Mouse (Mus musculus) urinary bladder, adult 18-20 months (tissue): ENCODE measurements around the gene Morc2a.
"Not testable (repeated sequence)": the region's sequence is repeated elsewhere in the genome, so short reads cannot be mapped to it uniquely, and the experiment has no call there.

ENCODE experiments used
- DNase-seq, 2 experiments: peaks; one replicate each; pipeline ENCODE4 v3.0.0; 2022; ENCODE audit warnings: low spot score in 2 of 2, mixed read lengths in 2 of 2

Gene Morc2a

DNA sequence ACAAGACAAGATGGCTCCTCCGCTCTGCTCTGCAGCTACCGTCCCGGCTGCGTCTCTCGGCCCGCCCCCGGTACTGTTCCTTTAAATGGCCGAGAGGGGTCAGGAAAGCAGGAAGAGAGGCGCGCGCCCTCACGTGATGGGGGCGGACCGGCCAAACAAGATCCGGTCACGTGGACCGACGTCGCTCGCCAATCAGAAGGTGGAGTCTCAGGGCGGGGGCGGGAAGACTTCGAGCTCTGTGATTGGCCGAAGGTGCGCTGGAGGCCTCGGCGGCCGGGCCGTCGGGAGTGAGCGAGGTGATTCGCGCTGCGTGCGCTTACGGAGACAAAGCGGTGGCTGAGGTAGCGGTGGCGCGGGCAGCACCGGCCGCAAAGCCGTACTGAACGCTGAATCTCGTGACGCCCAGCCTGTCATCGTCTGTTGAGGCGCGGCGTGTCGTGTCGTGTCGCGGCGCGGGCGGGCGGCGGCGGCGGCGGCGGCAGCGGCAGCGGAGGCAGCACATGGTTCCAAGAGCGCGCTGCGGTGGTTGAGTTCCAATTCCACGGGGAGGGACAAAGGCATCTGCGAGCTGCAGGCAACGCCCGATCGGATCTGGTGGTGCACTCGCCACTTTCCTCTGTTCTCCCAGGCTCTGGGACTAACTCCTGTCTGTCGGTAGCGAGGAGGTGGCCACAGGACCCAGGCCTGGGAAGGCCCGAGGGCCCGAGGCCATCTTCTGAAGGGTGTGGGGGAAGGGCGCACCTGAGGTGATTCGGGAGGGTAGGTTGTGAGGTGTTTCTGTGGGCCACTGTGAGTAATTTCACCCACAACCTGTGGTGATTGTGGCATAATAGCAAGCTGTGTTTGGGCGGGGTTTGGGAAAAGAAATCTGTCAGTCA lies at the start of gene Morc2a:
Morc2a (plus strand) TSS at position 228 of the 878 bp plus-strand sequence.
- peak; percentile 89 to 95 for DNase-seq

DNA sequence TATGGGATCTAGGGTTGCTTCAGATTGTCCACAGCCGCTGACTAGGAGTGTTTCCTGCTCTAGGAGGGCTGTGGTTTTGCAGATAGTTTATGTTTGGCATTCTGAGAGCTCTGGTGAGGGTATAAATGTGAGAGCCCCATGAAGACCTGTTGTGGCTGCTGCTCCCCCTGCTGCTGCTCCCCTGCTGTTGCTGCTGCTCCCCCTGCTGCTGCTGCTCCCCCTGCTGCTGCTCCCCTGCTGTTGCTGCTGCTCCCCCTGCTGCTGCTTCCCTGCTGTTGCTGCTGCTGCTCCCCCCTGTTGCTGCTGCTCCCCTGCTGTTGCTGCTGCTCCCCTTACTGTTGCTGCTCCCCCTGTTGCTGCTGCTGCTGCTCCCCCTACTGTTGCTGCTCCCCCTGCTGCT lies 47.0 kb upstream of the Morc2a start:
- not testable (repeated sequence) for DNase-seq

DNA sequence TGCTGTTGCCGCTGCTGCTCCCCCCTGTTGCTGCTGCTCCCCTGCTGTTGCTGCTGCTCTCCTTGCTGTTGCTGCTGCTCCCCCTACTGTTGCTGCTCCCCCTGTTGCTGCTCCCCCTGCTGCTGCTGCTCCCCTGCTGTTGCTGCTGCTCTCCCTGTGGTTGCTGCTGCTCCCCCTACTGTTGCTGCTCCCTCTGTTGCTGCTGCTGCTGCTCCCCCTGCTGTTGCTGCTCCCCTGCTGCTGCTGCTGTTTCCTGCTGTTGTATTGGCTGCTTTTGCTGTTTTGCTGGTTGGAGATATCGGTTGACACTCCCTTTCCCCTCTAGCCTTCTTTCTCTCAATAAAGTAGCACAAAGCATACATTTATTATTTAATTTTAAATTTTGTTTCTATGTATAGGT lies 46.3 kb upstream of the Morc2a start:
- DNase-seq = peak; percentile 8 to 9

DNA sequence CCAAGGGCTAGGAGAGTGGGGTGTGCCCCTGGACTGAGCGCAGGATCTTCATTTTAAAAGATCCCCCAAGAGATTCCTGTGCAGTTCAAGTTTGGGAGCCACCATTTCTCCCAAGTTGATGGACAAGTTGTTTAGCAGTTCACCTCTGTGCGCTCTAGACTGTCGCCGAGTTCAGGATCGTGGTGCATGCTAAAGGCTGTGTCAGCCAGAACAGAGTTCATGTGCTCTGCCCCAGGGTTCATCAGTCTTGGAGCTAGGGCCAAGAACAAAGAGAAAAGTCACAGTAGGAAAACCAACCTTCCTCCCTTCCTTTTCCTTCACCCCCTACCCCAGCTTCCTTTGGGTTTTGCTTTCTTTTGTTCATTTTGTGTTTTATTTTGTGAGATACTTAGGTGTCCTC lies 42.5 kb upstream of the Morc2a start:
- no peak for DNase-seq

DNA sequence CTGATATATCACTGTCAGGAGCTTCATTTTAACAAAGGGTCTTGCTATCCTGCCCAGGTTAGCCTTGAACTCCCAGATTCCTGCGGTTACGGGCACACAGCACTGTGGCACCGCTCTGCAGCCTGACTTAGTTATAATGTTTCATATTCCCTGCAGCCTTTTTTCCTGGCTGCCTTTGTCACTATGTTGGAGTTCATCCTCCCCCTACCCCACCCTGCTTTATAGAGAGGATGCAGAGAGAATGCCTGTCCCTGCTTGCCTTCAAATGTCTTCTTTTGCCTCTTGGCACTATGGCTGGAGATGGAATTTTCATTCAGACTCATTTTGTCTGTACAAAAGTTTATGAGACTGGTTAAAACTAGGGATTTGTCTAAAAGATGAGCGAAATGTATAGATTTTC lies 33.4 kb upstream of the Morc2a start:
- no peak for DNase-seq

DNA sequence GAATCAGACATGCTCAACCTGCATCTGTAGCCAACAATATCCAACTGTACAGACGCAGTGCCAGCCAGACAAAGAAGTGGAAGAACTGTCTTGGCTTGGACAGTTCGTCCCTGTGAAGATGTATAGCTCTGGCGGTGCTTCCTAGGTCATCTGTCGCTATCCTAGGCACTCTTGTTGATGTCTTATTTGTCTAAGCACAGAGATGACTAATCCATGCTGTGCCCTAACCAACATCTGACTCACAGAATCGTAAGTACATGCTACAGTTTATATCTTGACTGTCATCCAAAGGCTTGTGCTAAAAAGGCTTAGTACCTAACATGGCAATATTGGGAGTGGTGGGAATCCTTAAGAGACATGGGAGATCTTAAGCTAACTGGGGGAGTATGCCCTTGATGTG lies 26.2 kb upstream of the Morc2a start:
- DNase-seq = no peak

DNA sequence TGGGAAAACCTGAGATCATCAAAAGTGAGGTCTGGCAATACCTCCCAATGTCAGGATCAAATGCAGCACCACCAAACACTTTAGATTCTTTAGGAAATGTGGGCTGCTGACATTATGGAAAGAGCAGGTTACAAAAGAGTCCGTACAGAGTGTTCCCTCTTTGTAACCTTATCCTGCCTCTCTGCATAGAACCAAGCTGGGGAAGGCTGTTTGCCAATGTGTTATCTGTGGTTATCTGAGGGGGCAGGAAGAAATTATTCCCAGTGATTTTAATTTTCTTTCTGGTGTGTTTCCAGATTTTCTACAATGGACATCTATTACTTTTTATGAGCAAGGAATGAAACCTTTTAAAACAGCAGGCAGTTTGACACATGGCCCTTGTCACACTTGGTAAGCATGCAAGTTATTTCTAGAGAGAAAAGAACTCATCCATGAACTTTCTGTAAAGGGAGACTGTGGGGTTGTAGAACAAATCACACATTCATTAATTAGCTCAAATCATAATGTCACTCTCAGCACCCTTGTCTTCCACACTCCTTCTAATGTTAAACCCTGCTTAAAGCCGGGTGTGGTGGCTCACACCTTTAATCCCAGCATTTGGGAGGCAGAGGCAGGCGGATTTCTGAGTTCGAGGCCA lies 24.5 kb upstream of the Morc2a start:
- DNase-seq = no peak

DNA sequence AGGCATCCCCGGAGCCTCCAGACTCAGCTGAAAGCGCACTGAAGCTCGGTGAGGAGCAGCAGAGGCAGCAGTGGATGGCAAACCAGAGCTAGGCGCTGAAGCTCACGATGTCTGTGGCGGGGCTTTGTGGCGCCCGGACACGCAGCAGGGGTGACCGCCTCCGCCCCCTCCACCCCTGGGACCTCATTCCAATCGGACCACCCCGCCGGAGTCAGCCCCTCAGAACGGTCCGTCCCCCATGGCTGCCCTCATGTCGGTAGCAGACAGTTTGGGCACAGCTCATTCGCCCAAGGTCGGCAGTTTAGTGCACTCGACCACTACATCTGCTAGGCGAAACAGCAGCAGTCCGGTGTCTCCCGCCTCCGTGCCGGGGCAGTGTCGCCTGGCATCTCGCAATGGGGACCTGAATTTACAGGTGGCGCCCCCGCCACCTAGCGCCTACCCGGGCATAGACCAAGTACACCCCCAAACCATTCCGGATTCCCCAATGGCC lies 19.9 kb upstream of the Morc2a start:
- peak in 1 of 2 experiments; percentile 23 for DNase-seq

DNA sequence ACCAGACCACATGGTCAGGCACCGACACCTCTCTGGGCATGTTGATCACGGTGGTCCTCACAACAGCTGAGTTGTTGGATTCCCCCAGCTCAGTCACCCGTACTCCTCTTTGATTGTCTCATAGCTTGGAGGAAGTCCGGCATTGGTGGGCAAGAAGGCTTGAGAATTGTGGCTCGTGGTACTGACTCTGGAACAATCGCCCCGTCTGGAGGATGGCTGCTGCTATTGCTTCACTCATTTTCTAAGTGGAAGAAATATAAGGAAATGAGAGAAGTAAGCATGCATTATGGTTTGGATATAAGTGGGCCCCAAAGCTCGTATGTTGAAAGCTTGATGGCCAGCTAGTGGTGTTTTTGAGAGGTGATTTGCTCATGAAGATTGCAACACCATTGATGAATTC lies 15.7 kb upstream of the Morc2a start:
- DNase-seq = not testable (repeated sequence)

DNA sequence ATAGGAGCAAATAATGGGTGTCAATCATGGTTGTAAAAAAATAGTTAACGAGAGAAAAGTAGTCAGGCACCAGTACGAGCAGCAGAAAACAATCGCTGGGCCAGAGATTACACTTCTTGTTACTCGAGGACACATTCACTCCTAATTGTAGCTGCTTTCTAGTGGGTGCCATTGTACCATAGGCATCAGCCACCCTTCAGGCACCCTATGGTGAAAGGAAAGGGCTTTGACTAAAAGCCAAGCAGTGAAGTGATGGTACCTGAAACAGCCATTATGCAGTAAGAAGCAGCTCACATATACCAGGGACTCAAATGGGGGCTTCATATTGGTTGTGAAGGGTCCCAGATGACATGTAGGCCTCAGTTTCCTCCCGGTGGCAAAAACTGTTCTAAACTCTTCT lies 1.3 kb upstream of the Morc2a start:
- DNase-seq = no peak

DNA sequence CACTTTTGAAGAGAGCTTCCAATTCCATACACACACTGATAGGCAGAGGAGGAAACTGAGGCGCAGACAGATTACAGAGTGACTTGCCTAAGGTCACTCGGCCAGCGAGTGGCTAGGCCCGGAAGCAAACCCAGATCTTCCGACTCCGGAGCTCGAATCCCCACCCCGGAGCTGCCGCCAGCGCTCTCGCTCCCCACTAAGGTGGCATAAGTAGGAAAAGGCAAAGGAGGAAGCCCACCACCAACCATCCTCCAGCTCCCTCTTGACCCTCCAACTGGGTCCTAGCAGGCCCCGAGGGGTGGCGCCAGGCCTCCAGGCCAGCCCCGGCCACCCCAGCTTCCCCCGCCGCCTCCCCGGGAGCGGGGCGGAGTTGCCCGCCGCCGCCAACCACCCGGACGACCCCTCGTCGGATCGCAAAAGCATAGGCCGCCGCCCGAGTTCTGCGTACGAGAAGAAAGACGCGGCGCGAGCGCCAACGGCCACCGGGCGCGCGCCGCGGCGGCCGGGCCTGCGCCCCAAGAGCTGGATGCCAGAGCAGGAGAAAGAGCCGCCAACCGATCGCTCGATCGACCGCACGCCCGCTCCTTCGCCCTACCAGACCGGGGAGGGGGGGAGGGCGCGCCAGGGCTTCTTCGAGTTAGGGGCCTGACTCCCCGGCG lies 557 bp upstream of the Morc2a start:
- DNase-seq = peak in 1 of 2 experiments; percentile 51

DNA sequence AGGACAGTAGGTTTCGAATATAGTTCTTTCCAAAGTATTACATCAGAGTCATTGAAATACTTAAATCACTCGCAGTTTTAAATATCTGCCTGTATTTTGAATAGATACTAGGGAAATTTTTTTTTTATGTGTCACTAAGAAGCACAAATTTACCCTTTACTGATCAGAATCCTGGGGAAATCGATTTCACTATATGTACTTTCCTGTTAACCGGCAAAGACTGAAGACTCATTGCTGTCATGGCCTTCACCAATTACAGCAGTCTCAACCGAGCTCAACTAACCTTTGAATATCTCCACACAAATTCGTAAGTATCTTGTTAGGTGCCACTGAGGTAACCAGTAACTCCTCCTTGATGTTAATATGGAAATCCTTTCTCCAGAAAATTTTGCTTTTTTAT lies 1.1 kb downstream of the Morc2a start:
- DNase-seq = no peak

DNA sequence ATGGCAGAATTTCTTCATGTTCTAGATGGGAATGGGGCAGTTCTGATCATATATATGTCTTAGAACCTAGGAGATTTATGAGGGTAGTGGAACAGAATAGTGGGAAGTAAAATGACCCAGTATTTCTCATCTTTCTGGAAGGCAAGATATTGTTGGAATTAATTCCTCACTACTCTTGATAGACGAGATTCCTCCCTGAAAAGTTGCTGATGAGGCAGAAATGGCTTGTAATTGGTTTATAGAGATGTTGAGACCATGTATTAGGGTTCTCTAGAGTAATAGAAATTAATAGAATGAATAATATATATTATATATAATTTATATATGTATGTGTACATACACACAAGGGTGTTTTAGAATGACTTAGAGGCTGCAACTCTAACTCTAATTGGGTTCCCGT lies 13.0 kb downstream of the Morc2a start:
- no peak for DNase-seq

DNA sequence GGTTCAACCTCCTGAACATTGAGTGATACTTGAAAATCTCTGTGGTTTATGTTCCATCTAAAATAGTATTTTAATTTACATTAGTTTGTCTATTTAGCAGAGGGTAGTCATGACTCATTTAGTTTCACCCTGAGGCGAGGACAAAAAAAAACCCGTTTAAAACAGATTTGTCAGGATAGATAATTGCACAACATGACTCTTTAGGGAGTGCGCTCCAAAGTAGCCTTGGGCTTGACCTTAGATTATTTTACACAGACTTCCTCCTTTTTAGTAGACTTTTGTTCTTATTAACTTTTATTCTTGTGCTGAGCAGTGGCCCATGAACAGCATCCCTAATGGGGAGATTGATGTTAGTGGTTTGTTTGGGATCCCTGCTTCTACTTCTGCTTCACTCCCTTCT lies 18.5 kb downstream of the Morc2a start:
- DNase-seq = no peak

DNA sequence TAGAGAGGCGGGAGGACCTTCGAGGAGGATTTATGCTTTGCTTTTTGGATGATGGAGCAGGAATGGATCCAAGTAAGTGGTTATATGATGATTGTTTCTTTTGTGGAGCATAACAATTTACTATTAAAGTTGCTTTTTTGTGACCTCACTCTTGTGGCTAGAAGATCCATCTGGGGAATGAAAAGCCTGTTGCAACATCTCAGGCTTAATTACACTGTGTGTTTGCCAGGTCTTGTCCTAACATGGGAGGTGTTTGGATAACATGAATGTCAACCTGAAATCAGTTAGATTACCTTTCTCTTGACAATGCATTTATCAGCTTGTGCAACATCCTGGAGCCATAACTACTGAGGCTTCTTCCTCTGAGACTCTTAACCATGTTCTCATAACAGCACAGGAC lies 19.8 kb downstream of the Morc2a start:
- DNase-seq = peak in 1 of 2 experiments; percentile 51

DNA sequence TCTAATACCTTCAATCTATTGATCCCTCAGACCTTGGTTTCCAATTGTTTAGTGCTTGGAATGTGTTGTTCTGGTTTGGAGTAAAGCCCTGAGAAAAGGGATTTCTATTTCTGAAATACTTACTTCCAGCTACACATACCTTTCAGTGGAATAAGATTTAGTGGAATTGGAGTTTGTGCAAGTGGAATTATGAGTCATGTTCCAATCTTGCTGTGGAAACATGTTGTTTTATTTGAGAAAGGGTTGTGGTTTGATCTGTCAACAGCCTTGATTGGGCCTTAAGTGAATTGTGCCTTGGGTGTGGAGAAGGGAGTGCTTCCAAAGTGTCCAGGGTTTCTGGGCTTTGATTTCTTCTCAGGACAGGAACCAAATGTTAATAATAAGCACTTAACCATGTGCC lies 20.9 kb downstream of the Morc2a start:
- DNase-seq = no peak

DNA sequence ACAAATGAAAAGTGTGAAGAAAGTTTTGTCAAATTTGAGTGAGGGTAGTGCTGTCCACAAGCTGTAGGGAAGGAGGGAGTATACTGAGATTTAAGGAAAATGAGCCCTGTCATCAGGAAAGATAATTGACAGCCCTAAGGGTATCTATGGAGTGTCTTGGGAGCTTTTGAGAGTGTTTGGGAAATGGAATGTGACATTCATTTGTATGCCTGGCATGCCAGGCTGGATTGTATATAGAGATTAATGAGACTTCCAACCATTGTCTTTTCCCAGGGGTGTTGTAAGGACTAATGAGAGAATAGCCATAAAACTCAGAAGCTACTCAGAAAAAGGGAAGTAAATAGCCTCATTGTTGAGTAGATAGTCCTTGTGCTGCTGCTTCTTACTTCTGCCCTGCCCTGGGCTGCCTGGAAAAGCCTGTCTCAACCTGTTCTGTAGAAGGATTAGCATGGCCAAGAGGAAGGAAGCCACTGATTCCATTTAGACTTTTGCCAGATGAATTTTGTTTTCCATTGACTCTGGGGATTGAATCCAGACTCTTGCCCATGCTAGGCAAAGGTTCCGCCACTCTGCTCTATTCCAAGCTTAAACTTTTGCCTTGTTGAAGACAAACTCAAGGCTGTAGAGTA lies 22.1 kb downstream of the Morc2a start:
- DNase-seq = no peak

DNA sequence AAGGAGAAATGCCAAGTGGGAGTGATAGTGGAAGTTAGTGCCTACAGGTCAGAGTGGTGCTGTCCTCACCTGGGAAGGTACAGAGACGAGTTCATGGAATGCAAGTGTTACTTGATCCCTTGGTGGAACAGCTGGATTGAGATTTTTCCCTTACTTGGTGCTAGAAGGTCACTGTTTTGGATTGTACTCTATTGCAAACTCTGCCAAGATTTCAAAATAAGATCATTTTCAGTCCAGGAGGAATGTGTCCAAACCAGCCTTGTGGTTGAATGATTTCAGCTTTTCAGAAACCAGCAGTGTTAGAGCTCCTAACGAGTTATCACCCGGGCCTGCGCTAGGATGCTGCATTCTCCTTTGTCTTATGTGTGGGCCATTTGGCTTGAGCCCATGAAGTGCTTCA lies 25.6 kb downstream of the Morc2a start:
- no peak for DNase-seq

DNA sequence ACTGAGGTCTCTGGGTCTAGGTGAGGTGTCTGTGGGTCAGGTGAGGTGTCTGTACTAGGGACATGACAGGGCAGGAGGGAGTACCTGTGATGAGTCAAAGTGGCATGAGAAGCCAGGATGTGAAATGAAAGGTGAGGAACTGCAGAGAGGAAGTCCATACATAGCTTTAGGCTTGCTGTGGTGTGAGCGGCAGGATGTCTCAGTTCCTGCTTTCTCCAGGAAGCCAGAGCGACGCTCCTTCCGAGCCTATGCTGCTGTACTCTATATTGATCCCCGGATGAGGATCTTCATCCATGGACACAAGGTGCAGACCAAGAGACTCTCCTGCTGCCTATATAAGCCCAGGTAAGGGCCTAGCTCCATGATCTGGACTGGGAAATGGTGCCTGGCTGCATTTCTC lies 27.4 kb downstream of the Morc2a start:
- DNase-seq = no peak

DNA sequence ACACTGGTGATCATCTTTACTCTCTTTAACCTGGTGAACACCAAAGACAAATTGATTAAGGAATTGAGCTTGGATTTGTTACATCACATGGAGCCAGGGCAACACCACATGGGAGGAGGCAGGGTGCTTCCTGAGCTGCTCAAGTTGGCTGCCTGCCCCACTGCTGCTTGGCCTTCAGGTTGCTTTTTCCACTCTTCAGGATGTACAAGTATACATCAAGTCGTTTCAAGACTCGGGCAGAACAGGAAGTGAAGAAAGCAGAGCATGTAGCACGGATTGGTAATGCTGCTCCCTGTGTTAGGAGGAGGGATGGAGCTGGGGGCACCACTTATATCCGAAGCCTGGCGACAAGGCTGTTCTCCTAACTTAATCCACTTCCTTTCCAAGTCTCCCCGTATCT lies 28.2 kb downstream of the Morc2a start:
- DNase-seq = no peak

DNA sequence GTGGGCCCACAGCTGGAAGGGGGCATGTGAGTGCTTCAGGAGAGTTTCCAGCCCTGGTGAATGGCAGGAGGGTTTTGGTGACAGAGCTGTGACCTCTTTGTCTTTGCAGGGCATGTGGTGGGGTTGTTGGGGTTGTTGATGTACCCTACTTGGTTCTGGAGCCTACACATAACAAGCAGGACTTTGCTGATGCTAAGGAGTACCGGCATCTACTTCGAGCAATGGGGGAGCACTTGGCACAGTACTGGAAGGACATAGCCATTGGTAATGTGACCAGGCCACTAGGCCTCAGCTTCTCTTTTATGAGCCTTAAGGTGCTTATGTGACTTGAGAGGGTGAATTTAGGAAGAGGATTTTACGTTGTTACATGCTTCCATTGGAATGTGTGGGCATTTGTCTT lies 30.8 kb downstream of the Morc2a start:
- no peak for DNase-seq

DNA sequence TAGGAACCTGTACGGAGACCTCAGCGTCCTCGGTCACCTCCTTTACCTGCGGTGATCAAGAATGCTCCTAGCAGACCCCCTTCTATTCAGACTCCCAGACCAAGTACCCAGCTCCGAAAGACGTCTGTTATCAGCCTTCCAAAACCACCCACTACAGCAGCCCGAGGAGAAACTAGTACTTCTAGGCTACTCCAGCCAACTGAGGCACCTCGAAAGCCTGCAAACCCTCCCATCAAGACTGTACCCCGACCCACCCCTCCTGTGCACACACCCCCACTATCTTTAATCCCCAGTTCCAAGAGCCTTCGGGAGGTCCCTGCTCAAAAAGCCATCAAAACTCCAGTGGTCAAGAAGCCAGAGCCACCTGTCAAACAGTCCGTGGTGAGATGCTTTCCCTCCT lies 34.7 kb downstream of the Morc2a start:
- no peak for DNase-seq
